Mouse (Mus musculus) hindbrain, embryonic 15.5 days (tissue): ENCODE measurements around the gene Slc25a29. TPM values are rescaled to one million over a fixed set of nuclear protein-coding genes. Genes with fewer than 3 reads are reported as not detected.
"Not testable (repeated sequence)": the region's sequence is repeated elsewhere in the genome, so short reads cannot be mapped to it uniquely, and the experiment has no call there.

Experiments
- ATAC-seq: fragments of 200-750 bp; cut with Nextera tagmentation; 2 replicates; pipeline ENCODE4 v1.8.0; 2017; ENCODE audit warnings: low read depth, moderate number of reproducible peaks, moderate TSS enrichment; ENCODE audit not compliant: low FRiP score
- H3K27ac ChIP-seq: fragments of 300-500 bp; sonication (generic); replicated peaks from 2 replicates; pipeline ENCODE4 v1.5.1; 2015; ENCODE audit warnings: mild to moderate bottlenecking, inconsistent platforms
- H3K27me3 ChIP-seq: fragments of 300-500 bp; sonication (generic); 2 replicates; pipeline ENCODE4 v1.6.1; 2015; ENCODE audit warnings: control low read depth, inconsistent platforms
- H3K36me3 ChIP-seq: fragments of 300-500 bp; sonication (generic); 2 replicates; pipeline ENCODE4 v1.6.1; 2015; ENCODE audit warnings: control low read depth, inconsistent platforms
- H3K4me1 ChIP-seq: fragments of 300-500 bp; sonication (generic); replicated peaks from 2 replicates; pipeline ENCODE4 v1.6.1; 2015; ENCODE audit warnings: control low read depth, inconsistent platforms
- H3K4me2 ChIP-seq: fragments of 300-500 bp; sonication (generic); 2 replicates; pipeline ENCODE4 v1.6.1; 2015; ENCODE audit warnings: moderate library complexity, mild to moderate bottlenecking, inconsistent platforms
- H3K4me3 ChIP-seq: fragments of 300-500 bp; sonication (generic); 2 replicates; pipeline ENCODE4 v1.5.1; 2015; ENCODE audit warnings: mild to moderate bottlenecking, inconsistent platforms
- H3K9ac ChIP-seq: fragments of 300-500 bp; sonication (generic); 2 replicates; pipeline ENCODE4 v1.6.1; 2015; ENCODE audit warnings: inconsistent platforms
- H3K9me3 ChIP-seq: fragments of 300-500 bp; sonication (generic); 2 replicates; pipeline ENCODE4 v1.6.1; 2016; ENCODE audit warnings: control low read depth, inconsistent platforms
- WGBS: fragments of 180-500 bp; shearing (Covaris S2); methylation state at CpG from one replicate; pipeline ENCODE4 v1.1.7; 2015; 5-methylcytosine and 5-hydroxymethylcytosine counted together
- polyA plus RNA-seq: library from polyadenylated mRNA; unstranded; fragments of >200 nt; fragmentation: Nextera tagmentation; extraction: Ambion mirVana; gene quantifications from 2 replicates; pipeline ENCODE4 v1.2.1, GENCODE M21; 2015

Slc25a29 gene
- polyA plus RNA-seq, 1 experiment from 2014 or later: 20.7 TPM

DNA sequence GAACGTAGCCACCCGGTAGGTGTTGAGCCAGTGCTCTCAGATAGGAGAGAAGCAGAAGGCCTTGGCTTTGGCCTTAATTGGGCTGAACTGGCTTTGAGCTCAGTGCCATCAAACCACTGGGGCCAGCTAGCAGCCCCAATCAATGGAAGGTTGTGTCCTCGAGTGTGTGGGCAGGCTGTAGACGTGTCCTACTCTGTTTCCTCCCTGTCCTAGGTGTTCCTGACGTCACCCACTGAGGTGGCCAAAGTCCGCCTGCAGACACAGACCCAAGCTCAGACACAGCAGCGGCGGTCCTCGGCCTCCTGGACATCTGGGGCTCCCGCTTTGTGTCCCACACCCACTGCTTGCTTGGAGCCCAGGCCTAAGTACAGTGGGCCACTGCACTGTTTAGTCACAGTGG lies 19.4 kb upstream of the Slc25a29 start:
- Histone ChIP-seq H3K4me3 (no peak overlapping the region), H3K27me3 (no peaks in the 10 kb centered on the region), H3K36me3 (peaks cover 4% of the 10 kb centered on the region; the same call in 1 of the 2 replicates), H3K27ac (no peak overlapping the region), H3K9me3 (no peaks in the 10 kb centered on the region), H3K4me1 (peaks cover 8% of the 10 kb centered on the region), H3K4me2 (no peak overlapping the region), H3K9ac (no peak overlapping the region)
- 93% methylated on average over 10 of the region's 10 CpGs for WGBS
- no peak for ATAC-seq

DNA sequence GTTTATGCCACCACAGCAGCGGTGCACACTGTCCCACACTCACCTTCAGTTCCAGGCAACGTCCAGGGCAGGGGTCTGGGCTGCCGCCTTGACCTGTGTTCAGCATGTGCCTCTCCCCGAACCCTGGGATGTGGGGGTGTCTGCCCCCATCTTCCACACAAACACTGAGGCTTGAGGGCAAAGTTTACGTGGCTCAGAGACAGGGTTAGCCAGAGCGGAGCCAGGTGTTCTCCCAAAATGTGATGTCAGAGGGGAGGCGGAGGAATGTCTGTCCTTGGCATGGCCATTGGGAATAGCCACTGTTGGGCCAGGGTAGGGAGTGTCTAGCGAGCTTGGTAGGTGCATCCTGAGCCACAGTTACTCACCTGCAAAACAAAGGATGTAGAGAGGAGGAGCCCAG lies 17.1 kb upstream of the Slc25a29 start:
- H3K4me3 ChIP-seq: no peak overlapping the region
- H3K9ac ChIP-seq: no peak overlapping the region
- peaks cover 9% of the 10 kb centered on the region for H3K4me1 ChIP-seq
- no peak for ATAC-seq
- H3K4me2 ChIP-seq: no peak overlapping the region
- no peaks in the 10 kb centered on the region for H3K27me3 ChIP-seq
- no peak overlapping the region for H3K27ac ChIP-seq
- H3K36me3 ChIP-seq: no peaks in the 10 kb centered on the region
- H3K9me3 ChIP-seq: no peaks in the 10 kb centered on the region
- 93% methylated on average over 8 of the region's 8 CpGs for WGBS

DNA sequence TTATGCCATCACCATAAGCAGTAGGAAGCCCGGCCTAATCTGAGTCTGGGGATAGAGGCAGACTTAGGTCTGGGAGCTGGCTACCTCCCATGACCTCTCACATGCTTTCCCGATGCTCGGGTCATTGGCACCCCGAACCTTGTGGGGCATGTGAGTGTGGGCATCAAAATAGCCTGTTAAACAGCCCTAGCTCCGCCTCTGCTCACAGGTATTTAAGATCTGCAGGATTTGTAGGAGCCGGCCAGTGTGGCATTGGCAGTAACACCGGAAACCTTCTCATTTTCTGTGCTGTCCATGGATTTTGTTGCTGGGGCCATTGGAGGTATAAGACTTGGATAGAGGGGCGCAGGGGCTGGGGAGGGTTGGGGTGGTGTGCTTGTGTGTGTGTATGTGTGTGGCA lies 15.2 kb upstream of the Slc25a29 start:
- no peak overlapping the region for H3K4me3 ChIP-seq
- no peak overlapping the region for H3K9ac ChIP-seq
- no peaks in the 10 kb centered on the region for H3K36me3 ChIP-seq
- H3K4me2 ChIP-seq: no peak overlapping the region
- ATAC-seq: no peak
- H3K9me3 ChIP-seq: no peaks in the 10 kb centered on the region
- peaks cover 9% of the 10 kb centered on the region for H3K4me1 ChIP-seq
- 84% methylated on average over 8 of the region's 8 CpGs for WGBS
- no peak overlapping the region for H3K27ac ChIP-seq
- H3K27me3 ChIP-seq: no peaks in the 10 kb centered on the region

DNA sequence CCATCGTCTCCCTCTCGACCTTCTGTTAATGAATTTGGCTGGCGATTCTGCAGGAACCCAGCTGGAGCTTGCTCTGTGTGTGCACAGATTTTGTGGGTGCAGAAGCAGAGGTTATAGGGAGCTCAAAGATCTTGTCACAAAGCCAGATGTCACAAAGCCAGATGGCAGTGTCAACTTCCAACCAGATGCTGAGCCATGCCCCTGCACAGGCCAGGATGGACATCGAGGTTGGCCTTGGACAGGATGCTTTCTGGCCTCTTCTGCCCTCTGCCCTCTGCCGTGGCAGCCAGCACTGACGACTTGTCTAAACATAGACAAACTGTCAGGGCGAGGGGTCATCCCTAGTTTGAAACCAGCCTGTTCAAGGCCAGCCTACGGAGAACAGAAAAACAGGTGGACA lies 14.4 kb upstream of the Slc25a29 start:
- H3K36me3 ChIP-seq: no peaks in the 10 kb centered on the region
- WGBS: 58% methylated on average over 8 of the region's 8 CpGs
- no peak for ATAC-seq

DNA sequence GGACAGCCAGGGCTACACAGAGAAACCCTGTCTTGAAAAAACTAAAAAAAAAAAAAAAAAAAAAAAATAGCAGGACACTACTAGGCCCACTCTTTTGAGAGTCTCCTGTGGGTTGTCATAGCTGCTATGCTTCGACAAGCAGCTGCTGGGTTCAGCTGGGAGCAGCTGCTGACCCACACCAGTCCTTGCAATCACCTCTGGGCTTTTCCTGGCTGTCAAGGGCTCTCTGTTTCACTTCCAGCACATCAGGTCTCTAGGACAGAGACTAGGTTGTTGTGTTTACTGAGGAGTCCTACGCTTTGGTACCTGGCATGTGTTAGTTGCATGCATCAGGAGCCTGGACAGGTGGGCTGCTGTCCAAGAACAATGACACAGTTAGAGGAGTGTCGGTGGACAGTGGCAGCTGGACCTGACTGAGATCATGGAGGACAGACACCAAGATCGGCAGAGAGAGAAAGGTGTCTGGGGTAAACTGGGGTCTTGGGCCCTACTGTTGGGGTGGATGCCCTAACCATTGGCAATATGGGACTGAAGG lies 13.9 kb upstream of the Slc25a29 start:
- ATAC-seq: no peak
- Histone ChIP-seq H3K4me2 (no peak overlapping the region), H3K27me3 (no peaks in the 10 kb centered on the region), H3K36me3 (peaks cover 4% of the 10 kb centered on the region; the same call in 1 of the 2 replicates), H3K9ac (no peak overlapping the region), H3K4me3 (no peak overlapping the region), H3K9me3 (no peaks in the 10 kb centered on the region), H3K27ac (no peak overlapping the region), H3K4me1 (peaks cover 9% of the 10 kb centered on the region)
- WGBS: 81% methylated on average over 4 of the region's 4 CpGs

More for the DNA sequence above, 14.4 kb upstream of the Slc25a29 start:
- Histone ChIP-seq H3K4me3 (no peak overlapping the region), H3K4me2 (no peak overlapping the region), H3K27ac (no peak overlapping the region), H3K4me1 (peaks cover 9% of the 10 kb centered on the region), H3K9ac (no peak overlapping the region), H3K9me3 (no peaks in the 10 kb centered on the region), H3K27me3 (no peaks in the 10 kb centered on the region)

DNA sequence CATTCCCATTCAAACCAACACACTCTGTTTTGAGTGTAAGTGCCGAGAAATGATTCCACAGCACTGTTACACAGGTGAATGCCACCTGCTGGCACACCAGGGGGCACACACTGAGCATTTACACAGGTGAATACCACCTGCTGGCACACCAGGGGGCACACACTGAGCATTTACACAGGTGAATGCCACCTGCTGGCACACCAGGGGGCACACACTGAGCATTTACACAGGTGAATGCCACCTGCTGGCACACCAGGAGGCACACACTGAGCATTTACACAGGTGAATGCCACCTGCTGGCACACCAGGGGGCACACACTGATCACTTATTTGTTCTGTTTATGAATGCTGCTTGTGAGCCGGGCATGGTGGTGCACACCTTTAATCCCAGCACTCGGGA lies 12.3 kb upstream of the Slc25a29 start:
- H3K27ac ChIP-seq, H3K27me3 ChIP-seq, H3K4me3 ChIP-seq, H3K9ac ChIP-seq, H3K9me3 ChIP-seq, ATAC-seq, H3K4me2 ChIP-seq, H3K4me1 ChIP-seq: not testable (repeated sequence)
- WGBS: 94% methylated on average over 3 of the region's 3 CpGs
- H3K36me3 ChIP-seq: peaks cover 12% of the 10 kb centered on the region

DNA sequence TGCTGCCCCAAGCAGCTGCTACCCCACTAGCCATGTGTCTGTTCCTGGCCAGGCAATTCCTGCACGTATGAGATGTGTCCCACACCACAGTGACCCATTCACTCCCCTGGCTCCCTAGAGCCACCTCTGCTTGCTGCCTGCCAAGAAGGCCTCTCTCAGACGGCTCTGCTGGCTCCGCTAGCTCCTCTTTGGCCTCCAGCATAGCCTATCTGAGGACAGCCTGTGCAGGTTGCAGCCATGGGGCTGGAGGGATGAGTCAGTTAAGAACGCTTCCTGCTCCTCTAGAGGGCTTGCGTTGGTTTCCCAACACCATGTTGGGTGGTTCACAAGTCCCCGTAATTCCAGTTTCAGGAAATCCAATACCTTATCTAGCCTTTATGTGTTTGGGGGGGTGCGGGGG lies 7.0 kb upstream of the Slc25a29 start:
- Histone ChIP-seq H3K9me3 (no peaks in the 10 kb centered on the region), H3K4me1 (peaks cover 8% of the 10 kb centered on the region), H3K27me3 (no peaks in the 10 kb centered on the region), H3K36me3 (peaks cover 18% of the 10 kb centered on the region), H3K4me3 (no peak overlapping the region), H3K9ac (no peak overlapping the region), H3K4me2 (no peak overlapping the region), H3K27ac (no peak overlapping the region)
- no peak for ATAC-seq
- 88% methylated on average over 7 of the region's 7 CpGs for whole genome bisulfite sequencing

DNA sequence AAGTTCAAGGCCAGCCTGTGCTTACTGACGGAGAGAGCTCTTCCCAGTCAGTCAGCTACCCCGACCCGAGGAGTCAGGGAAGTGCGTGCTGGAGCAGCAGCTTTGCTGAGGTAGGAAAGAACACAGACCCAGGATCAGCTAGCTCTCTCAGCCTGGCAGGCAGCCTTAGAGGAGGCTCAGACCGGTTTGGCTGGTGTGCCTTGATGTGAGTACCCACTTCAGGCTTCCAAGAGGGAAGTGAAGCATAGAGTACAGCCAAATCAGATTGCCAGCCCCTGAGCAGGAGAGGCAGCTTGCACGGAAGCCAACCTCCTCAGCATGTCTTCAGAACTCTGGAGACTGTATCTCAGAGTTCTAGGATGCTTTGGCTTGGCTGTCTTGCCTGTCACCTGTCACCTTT lies 5.5 kb upstream of the Slc25a29 start:
- no peak overlapping the region for H3K4me3 ChIP-seq
- no peak overlapping the region for H3K9ac ChIP-seq
- H3K9me3 ChIP-seq: no peaks in the 10 kb centered on the region
- 90% methylated on average over 6 of the region's 6 CpGs for WGBS
- H3K27me3 ChIP-seq: no peaks in the 10 kb centered on the region
- H3K36me3 ChIP-seq: peaks cover 18% of the 10 kb centered on the region
- H3K4me2 ChIP-seq: no peak overlapping the region
- ATAC-seq: no peak
- H3K27ac ChIP-seq: no peak overlapping the region
- peaks cover 23% of the 10 kb centered on the region for H3K4me1 ChIP-seq

DNA sequence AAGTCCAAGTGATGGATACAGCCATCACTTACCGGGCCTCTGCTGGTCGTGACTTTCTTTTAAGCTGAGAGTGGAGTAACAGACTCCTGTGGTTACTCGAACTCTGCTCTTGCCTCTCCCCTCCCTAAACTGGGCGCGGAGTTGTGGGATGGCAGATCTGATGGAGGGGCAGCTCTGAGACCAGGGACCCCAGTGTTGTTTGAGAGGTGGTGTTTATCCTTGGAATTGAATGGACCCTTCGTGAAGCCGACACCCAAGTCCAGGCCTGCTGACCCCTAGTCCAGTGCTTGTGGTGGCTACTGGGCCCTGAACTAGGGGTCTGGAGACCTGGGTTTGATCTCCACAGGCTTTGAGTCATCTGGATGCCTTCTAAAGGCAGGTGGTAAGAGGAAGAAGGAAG lies 1.0 kb upstream of the Slc25a29 start:
- peaks cover 60% of the 10 kb centered on the region for H3K4me1 ChIP-seq

DNA sequence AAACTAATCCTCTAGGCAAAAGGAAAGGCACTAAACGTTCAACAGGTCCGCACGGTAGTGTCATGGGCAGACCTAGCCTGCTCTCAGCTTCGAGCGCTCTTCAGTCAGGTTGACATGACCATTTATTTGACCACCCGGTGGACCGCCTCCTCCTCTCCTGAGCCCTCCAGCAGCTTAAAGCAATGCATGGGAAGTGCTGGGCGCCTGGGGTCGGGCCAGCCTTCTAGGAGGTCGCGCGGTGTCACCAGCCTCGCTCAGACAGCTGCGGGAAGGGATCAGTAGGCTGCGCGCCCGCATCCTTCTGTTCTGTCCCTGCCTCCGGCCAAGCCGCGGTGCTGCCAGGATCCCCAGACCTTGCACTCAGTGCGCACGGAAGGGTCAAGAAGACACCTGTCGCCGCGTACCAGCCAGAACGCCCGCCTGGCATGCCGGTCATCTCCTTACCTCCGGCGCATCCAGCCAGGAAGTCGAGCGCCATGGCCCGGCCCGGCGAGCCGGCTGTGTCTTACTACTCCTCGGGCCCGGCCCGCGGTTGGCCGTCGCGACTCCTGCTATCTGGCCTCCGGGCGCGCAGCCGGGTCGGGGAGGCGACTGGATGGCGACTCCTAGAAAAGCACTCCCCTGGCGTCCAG lies 359 bp downstream of the Slc25a29 start:
- under 1% methylated on average over 48 of the region's 51 CpGs for WGBS
- H3K4me3 ChIP-seq: peak overlapping the region; percentile 81
- no peaks in the 10 kb centered on the region for H3K27me3 ChIP-seq
- ATAC-seq: no peak; the same call in 1 of the 2 replicates
- no peaks in the 10 kb centered on the region for H3K36me3 ChIP-seq
- peak overlapping the region; percentile 66 for H3K27ac ChIP-seq
- H3K4me2 ChIP-seq: peak overlapping the region; percentile 75
- peak overlapping the region; percentile 64 for H3K9ac ChIP-seq
- no peaks in the 10 kb centered on the region for H3K9me3 ChIP-seq
- peaks cover 60% of the 10 kb centered on the region for H3K4me1 ChIP-seq

More for the DNA sequence above, 1.0 kb upstream of the Slc25a29 start:
- Histone ChIP-seq H3K4me3 (peak overlapping the region; percentile 81), H3K9me3 (no peaks in the 10 kb centered on the region), H3K27ac (0 out of 2 replicates have a peak overlapping the region, but pooled peaks have one; percentile 86), H3K4me2 (peak overlapping the region; percentile 75), H3K9ac (peak overlapping the region; percentile 63), H3K36me3 (peaks cover 6% of the 10 kb centered on the region), H3K27me3 (no peaks in the 10 kb centered on the region)
- WGBS: 57% methylated on average over 7 of the region's 7 CpGs
- ATAC-seq: no peak

DNA sequence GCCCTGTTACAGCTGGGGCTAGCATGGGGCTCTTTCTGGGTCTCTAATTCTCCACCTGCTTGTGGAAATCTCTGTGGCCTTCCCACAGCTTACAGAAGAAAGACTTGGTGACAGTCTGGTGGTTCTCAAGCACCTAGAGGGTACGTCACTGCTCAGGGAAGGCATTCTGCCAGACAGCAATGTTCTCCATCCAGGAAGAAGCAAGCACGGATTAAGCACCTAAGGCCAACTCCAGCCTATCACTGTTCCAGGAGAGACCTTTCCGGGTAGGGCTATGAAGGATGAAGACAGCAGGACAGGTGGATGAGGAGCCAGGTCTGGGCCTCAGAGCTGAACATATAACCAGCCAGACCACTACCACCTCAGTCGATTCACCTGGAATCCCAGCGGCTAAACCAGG lies 897 bp downstream of the Slc25a29 start:
- H3K27ac ChIP-seq: no peak overlapping the region
- no peaks in the 10 kb centered on the region for H3K36me3 ChIP-seq
- 0 out of 2 replicates have a peak overlapping the region, but pooled peaks have one; percentile 64 for H3K9ac ChIP-seq
- no peaks in the 10 kb centered on the region for H3K27me3 ChIP-seq
- no peaks in the 10 kb centered on the region for H3K9me3 ChIP-seq
- no peak for ATAC-seq
- H3K4me3 ChIP-seq: peak overlapping the region; percentile 81
- 47% methylated on average over 5 of the region's 5 CpGs for WGBS
- H3K4me2 ChIP-seq: peak overlapping the region; percentile 75
- peaks cover 60% of the 10 kb centered on the region for H3K4me1 ChIP-seq

DNA sequence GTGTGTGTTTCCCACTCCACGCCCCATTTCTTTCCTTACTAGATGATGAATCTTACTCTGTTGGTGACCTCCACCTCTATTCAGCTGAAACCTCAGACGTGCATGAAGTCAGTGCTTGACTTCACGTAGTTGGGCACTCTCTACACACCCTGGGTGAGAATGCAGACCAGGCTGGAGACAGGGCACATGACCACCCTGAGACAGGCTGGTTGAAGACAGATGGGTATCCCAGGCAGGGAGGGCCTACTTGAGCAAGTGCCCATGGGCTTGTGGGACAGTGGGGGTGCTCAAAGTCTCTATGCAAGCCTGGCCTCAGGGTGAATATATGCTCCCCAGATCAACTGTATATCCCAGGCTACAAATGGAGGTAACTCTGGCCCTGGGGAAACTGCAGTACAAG lies 1.3 kb downstream of the Slc25a29 start:
- Histone ChIP-seq H3K36me3 (no peaks in the 10 kb centered on the region), H3K4me1 (peaks cover 60% of the 10 kb centered on the region), H3K9me3 (no peaks in the 10 kb centered on the region), H3K9ac (0 out of 2 replicates have a peak overlapping the region, but pooled peaks have one; percentile 64), H3K4me3 (peak overlapping the region; percentile 81; the same call in 1 of the 2 replicates), H3K4me2 (peak overlapping the region; percentile 75), H3K27ac (no peak overlapping the region), H3K27me3 (no peaks in the 10 kb centered on the region)
- WGBS: 74% methylated on average over 3 of the region's 3 CpGs
- ATAC-seq: no peak
